Mouse (Mus musculus) forebrain, embryonic 16.5 days (tissue): ENCODE measurements around the gene Tbx2. TPM values are rescaled to one million over a fixed set of nuclear protein-coding genes. Genes with fewer than 3 reads are reported as not detected.

Experiments used
- ATAC-seq: fragments of 200-750 bp; cut with Nextera tagmentation; 2 replicates; pipeline ENCODE4 v1.8.0; 2017; ENCODE audit warnings: mild to moderate bottlenecking, moderate library complexity
- H3K27ac ChIP-seq: fragments of 300-500 bp; sonication (generic); 2 replicates; pipeline ENCODE4 v1.5.1; 2014; ENCODE audit warnings: low read length, control low read depth
- H3K27me3 ChIP-seq: fragments of 300-500 bp; sonication (generic); replicated peaks from 2 replicates; pipeline ENCODE4 v1.6.1; 2014; ENCODE audit warnings: low read length; ENCODE audit not compliant: control insufficient read depth, insufficient read depth
- H3K36me3 ChIP-seq: fragments of 300-500 bp; sonication (generic); 2 replicates; pipeline ENCODE4 v1.6.1; 2014; ENCODE audit not compliant: control insufficient read depth, insufficient read depth
- H3K4me1 ChIP-seq: fragments of 300-500 bp; sonication (generic); replicated peaks from 2 replicates; pipeline ENCODE4 v1.6.1; 2014; ENCODE audit warnings: low read length; ENCODE audit not compliant: control insufficient read depth, insufficient read depth
- H3K4me2 ChIP-seq: fragments of 300-500 bp; sonication (generic); 2 replicates; pipeline ENCODE4 v1.6.1; 2014; ENCODE audit warnings: mild to moderate bottlenecking, low read length, control low read depth
- H3K4me3 ChIP-seq: fragments of 300-500 bp; sonication (generic); replicated peaks from 2 replicates; pipeline ENCODE4 v1.5.1; 2014; ENCODE audit warnings: mild to moderate bottlenecking, low read length, control low read depth
- H3K9ac ChIP-seq: fragments of 300-500 bp; sonication (generic); replicated peaks from 2 replicates; pipeline ENCODE4 v1.6.1; 2014; ENCODE audit warnings: low read depth, low read length, control low read depth
- H3K9me3 ChIP-seq: fragments of 300-500 bp; sonication (generic); 2 replicates; pipeline ENCODE4 v1.6.1; 2016; ENCODE audit warnings: low read length; ENCODE audit not compliant: control insufficient read depth
- WGBS: fragments of 180-500 bp; shearing (Covaris S2); extraction: QIAGEN DNeasy Blood & Tissue Kit; methylation state at CpG from one replicate; pipeline ENCODE4 v1.1.7; 2014; 5-methylcytosine and 5-hydroxymethylcytosine counted together
- polyA plus RNA-seq: library from polyadenylated mRNA; unstranded; fragments of >200 nt; fragmentation: Nextera tagmentation; extraction: Ambion mirVana; gene quantifications from 2 replicates; pipeline ENCODE4 v1.2.1, GENCODE M21; 2015

Tbx2 gene
- polyA plus RNA-seq, 1 experiment from 2014 or later, result 0.47 TPM

GRCm38 (mm10) chr11:85842596-85843346 lies 10.4 kb downstream of the Tbx2 start:
- WGBS, result 5% methylated on average over 24 of the region's 24 CpGs
- Histone ChIP-seq H3K36me3 (no peaks in the 10 kb centered on the region), H3K9ac (no peak overlapping the region), H3K4me3 (peak overlapping the region; percentile 41), H3K27me3 (peaks cover 77% of the 10 kb centered on the region), H3K4me1 (peaks cover 29% of the 10 kb centered on the region), H3K4me2 (peak overlapping the region; percentile 67), H3K9me3 (no peaks in the 10 kb centered on the region), H3K27ac (no peak overlapping the region)
- no peak for ATAC-seq

GRCm38 (mm10) chr11:85843347-85843692 lies 11.0 kb downstream of the Tbx2 start:
- Histone ChIP-seq H3K9ac (no peak overlapping the region), H3K4me2 (peak overlapping the region; percentile 67), H3K27ac (no peak overlapping the region), H3K4me1 (peaks cover 29% of the 10 kb centered on the region), H3K27me3 (peaks cover 73% of the 10 kb centered on the region), H3K4me3 (peak overlapping the region; percentile 41), H3K9me3 (no peaks in the 10 kb centered on the region), H3K36me3 (no peaks in the 10 kb centered on the region)
- WGBS, result under 1% methylated on average over 17 of the region's 18 CpGs
- peak; percentile 49 for ATAC-seq

- peak overlapping the region; percentile 67 for H3K4me2 ChIP-seq
- no peak overlapping the region for H3K27ac ChIP-seq
- peak overlapping the region; percentile 34 for H3K9ac ChIP-seq
- ATAC-seq, result peak; percentile 45
- no peaks in the 10 kb centered on the region for H3K36me3 ChIP-seq
- H3K9me3 ChIP-seq, result no peaks in the 10 kb centered on the region
- WGBS, result under 1% methylated on average over 54 of the region's 54 CpGs
- peaks cover 63% of the 10 kb centered on the region for H3K27me3 ChIP-seq
- H3K4me3 ChIP-seq, result peak overlapping the region; percentile 41
- H3K4me1 ChIP-seq, result peaks cover 33% of the 10 kb centered on the region
Measured at GRCm38 (mm10) chr11:85844144-85844965, 12.0 kb downstream of the Tbx2 start.

GRCm38 (mm10) chr11:85844971-85845370 lies 12.6 kb downstream of the Tbx2 start:
- Histone ChIP-seq H3K4me2 (no peak overlapping the region), H3K27ac (no peak overlapping the region), H3K4me1 (peaks cover 33% of the 10 kb centered on the region), H3K4me3 (no peak overlapping the region), H3K27me3 (peaks cover 57% of the 10 kb centered on the region), H3K9ac (no peak overlapping the region), H3K9me3 (no peaks in the 10 kb centered on the region), H3K36me3 (no peaks in the 10 kb centered on the region)
- WGBS, result 37% methylated on average over 5 of the region's 5 CpGs
- no peak for ATAC-seq

GRCm38 (mm10) chr11:85845921-85846320 lies 13.6 kb downstream of the Tbx2 start:
- Histone ChIP-seq H3K4me3 (no peak overlapping the region), H3K4me2 (no peak overlapping the region), H3K27me3 (peaks cover 50% of the 10 kb centered on the region), H3K9ac (no peak overlapping the region), H3K27ac (no peak overlapping the region), H3K36me3 (no peaks in the 10 kb centered on the region), H3K9me3 (no peaks in the 10 kb centered on the region), H3K4me1 (peaks cover 29% of the 10 kb centered on the region)
- 53% methylated on average over 5 of the region's 5 CpGs for WGBS
- ATAC-seq, result no peak

- Histone ChIP-seq H3K36me3 (no peaks in the 10 kb centered on the region), H3K4me2 (no peak overlapping the region), H3K27me3 (peaks cover 45% of the 10 kb centered on the region), H3K27ac (no peak overlapping the region), H3K9ac (no peak overlapping the region), H3K4me3 (no peak overlapping the region), H3K4me1 (peaks cover 29% of the 10 kb centered on the region), H3K9me3 (no peaks in the 10 kb centered on the region)
- ATAC-seq, result no peak
- WGBS, result 56% methylated on average over 4 of the region's 4 CpGs
Measured at GRCm38 (mm10) chr11:85846509-85846908, 14.2 kb downstream of the Tbx2 start.

GRCm38 (mm10) chr11:85849037-85849436 lies 16.7 kb downstream of the Tbx2 start:
- Histone ChIP-seq H3K36me3 (no peaks in the 10 kb centered on the region), H3K4me3 (peak overlapping the region; percentile 36), H3K27me3 (peaks cover 27% of the 10 kb centered on the region), H3K4me1 (peaks cover 11% of the 10 kb centered on the region), H3K9me3 (no peaks in the 10 kb centered on the region), H3K9ac (peak overlapping the region; percentile 33; the same call in 1 of the 2 replicates), H3K4me2 (peak overlapping the region; percentile 62), H3K27ac (no peak overlapping the region)
- WGBS, result 1% methylated on average over 21 of the region's 21 CpGs
- peak; percentile 77 for ATAC-seq

- H3K4me1 ChIP-seq, result peaks cover 4% of the 10 kb centered on the region
- H3K27me3 ChIP-seq, result peaks cover 16% of the 10 kb centered on the region
- H3K27ac ChIP-seq, result no peak within 1 kb of the TSS
- 88% methylated on average over 6 of the region's 6 CpGs for WGBS
- no peak for ATAC-seq
- H3K36me3 ChIP-seq, result no peaks in the 10 kb centered on the region
- H3K4me2 ChIP-seq, result peak within 1 kb of the TSS; percentile 62; the same call in 1 of the 2 replicates
- H3K9ac ChIP-seq, result no peak within 1 kb of the TSS
- H3K4me3 ChIP-seq, result no peak within 1 kb of the TSS; the same call in 1 of the 2 replicates
- no peaks in the 10 kb centered on the region for H3K9me3 ChIP-seq
Measured at GRCm38 (mm10) chr11:85850233-85850632, 17.9 kb downstream of the Tbx2 start, which contains the start of gene Gm11444. Gene Gm11444 (minus strand): TSS chr11:85850333.

- Histone ChIP-seq H3K4me1 (peaks cover 4% of the 10 kb centered on the region), H3K27me3 (peaks cover 11% of the 10 kb centered on the region), H3K4me2 (no peak overlapping the region), H3K4me3 (no peak overlapping the region), H3K27ac (no peak overlapping the region), H3K9me3 (no peaks in the 10 kb centered on the region), H3K9ac (no peak overlapping the region), H3K36me3 (no peaks in the 10 kb centered on the region)
- no peak for ATAC-seq
- 37% methylated on average over 6 of the region's 6 CpGs for WGBS
Measured at GRCm38 (mm10) chr11:85850758-85851157, 18.4 kb downstream of the Tbx2 start.
